Mouse (Mus musculus): ENCODE results near the gene Gm8300. TPM values are rescaled to one million over a fixed set of nuclear protein-coding genes. Genes with fewer than 3 reads are reported as not detected.
"Not testable (repeated sequence)": the region's sequence is repeated elsewhere in the genome, so short reads cannot be mapped to it uniquely, and the experiment has no call there.

Gm8300 gene
- polyA plus RNA-seq, 1 experiment = not detected

DNA sequence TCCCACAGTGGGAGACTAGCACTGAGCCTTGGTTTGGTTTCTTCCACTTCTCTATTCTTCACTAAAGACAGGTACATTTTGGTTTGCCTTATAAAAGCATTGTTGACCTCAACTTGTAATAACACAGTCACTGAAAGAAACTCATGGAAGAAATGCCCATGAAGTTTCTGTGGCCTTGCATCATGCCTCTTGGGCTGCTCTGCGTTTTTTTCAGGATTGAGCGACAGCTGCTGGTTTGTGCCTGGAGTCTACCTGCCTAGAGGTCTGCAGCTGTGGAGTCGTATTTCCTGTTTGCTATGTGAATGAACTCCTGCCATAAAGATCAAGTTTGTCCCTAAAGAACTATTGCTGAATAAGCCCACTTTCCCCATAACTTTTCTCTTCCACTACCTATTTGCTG is 29.8 kb downstream of the Gm8300 start:
- TF ChIP-seq POLR2A (IDR thresholded peaks at IDR 0.05; ENCODE audit: control insufficient read depth, low read depth, low read length) = no peak
- no peak for TF ChIP-seq CTCF (IDR thresholded peaks at IDR 0.05; ENCODE audit: control insufficient read depth, insufficient read depth, insufficient replicate concordance, low read depth, low read length)
- Histone ChIP-seq H3K4me3 (ENCODE audit: control insufficient read depth, low read depth, low read length) (no peak overlapping the region), H3K27me3 (ENCODE audit: control insufficient read depth, insufficient read depth, low read length) (no peaks in the 10 kb centered on the region)

DNA sequence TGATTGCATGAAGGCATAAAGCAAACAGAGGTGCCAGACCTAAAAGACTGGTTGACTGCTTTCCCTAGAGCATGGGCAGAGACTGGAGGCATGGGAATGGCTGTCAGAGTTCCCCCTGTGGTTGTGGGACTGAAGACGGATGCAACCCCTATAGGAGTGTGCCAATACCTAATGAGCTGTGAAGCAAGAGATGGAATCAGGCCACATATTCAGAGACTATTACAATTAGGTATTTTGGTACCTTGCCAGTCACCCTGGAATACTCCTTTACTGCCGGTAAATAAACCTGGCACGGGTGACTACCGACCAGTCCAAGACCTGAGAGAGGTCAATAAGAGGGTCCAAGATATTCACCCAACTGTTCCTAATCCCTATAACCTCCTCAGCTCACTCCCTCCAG is 36.5 kb downstream of the Gm8300 start:
- H3K4me3 ChIP-seq (ENCODE audit: control insufficient read depth, low read depth, low read length); H3K4me1 ChIP-seq (ENCODE audit: control insufficient read depth, insufficient read depth, low read length); H3K27ac ChIP-seq (ENCODE audit: control insufficient read depth, insufficient read depth, low read depth, low read length); H3K36me3 ChIP-seq (ENCODE audit: control insufficient read depth, insufficient read depth, low read length); H3K27me3 ChIP-seq (ENCODE audit: control insufficient read depth, insufficient read depth, low read length): not testable (repeated sequence)

More for the DNA sequence above, 29.8 kb downstream of the Gm8300 start:
- Histone ChIP-seq H3K27ac (ENCODE audit: control insufficient read depth, insufficient read depth, low read depth, low read length) (no peak overlapping the region), H3K4me1 (ENCODE audit: control insufficient read depth, insufficient read depth, low read length) (no peaks in the 10 kb centered on the region), H3K36me3 (ENCODE audit: control insufficient read depth, insufficient read depth, low read length) (no peaks in the 10 kb centered on the region)

Other genes with a start within 250 kb of the Gm8300 start
- 19.8 and 22.1 TPM in 2 replicates for gene Vipas39, start 248.1 kb upstream of the Gm8300 start, polyA plus RNA-seq (2012; rRNA removed)
- 47.8 and 50.4 TPM in 2 replicates for gene Ahsa1, start 247.8 kb upstream of the Gm8300 start, polyA plus RNA-seq (2012; rRNA removed)
- 0.19 and 0.23 TPM in 2 replicates for gene Ism2, start 214.6 kb upstream of the Gm8300 start, polyA plus RNA-seq (2012; rRNA removed)
- 9.1 and 9.4 TPM in 2 replicates for gene Sptlc2, start 126.0 kb upstream of the Gm8300 start, polyA plus RNA-seq (2012; rRNA removed)
- 38.2 and 41.0 TPM in 2 replicates for gene Slirp, start 70.4 kb upstream of the Gm8300 start, polyA plus RNA-seq (2012; rRNA removed)
- gene Alkbh1, start 70.3 kb upstream of the Gm8300 start, polyA plus RNA-seq (2012; rRNA removed) = 12.8 and 15.0 TPM in 2 replicates
- gene Snw1, start 42.0 kb upstream of the Gm8300 start, polyA plus RNA-seq (2012; rRNA removed) = 15.9 and 16.4 TPM in 2 replicates
- gene Gm5788, start 19.6 kb upstream of the Gm8300 start, polyA plus RNA-seq (2012; rRNA removed) = not detected in 2 replicates
- gene Oog1, start 88.4 kb downstream of the Gm8300 start, polyA plus RNA-seq (2012; rRNA removed) = 0.15 and 0.18 TPM in 2 replicates
- 1.7 and 2.0 TPM in 2 replicates for gene Gm4027, start 104.6 kb downstream of the Gm8300 start, polyA plus RNA-seq (2012; rRNA removed)
- not detected in 2 replicates for gene Gm16381, start 130.3 kb downstream of the Gm8300 start, polyA plus RNA-seq (2012; rRNA removed)

Data from testis, adult 2 months (tissue).